Mouse (Mus musculus): ENCODE results near the gene Duoxa2. TPM values are rescaled to one million over a fixed set of nuclear protein-coding genes. Genes with fewer than 3 reads are reported as not detected.
A peak's percentile ranks its signal among the peaks of the same experiment; 100 is the strongest.

Duoxa2 gene
- polyA plus RNA-seq, 1 experiment, result not detected

DNA sequence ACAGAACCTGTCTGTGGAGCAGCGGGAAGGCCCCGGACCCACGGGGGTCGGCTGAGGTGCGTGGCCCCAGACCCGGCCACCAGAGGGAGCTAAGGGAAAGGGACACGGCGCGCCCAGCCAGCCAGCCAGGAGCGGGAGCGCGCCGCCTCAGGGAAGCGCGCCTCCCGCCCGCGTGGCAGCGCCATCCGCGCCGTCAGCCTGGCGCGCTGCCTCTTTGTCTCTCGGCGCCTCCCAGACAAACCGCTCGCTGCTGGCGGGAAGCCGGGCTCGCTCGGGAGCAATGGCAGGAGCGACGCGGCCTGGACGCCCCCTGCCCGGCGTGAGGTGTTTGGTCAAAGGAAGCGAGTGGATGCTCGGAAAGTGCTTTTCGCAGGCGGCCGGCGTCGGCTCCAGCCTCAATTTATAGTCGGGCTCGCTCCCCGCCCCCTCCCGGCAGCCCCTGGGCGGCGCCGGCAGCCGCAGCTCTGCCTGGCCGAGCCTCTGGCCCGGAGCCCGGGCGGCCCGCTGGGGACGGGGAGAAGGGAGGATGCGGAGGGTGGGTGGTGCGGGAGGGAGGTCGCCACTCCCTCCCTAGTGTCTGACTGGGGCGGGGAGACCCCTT is 49.9 kb downstream of the Duoxa2 start:
- Histone ChIP-seq H3K4me1 (ENCODE audit: control insufficient read depth, insufficient read depth, low read length) (peaks cover 3% of the 10 kb centered on the region; the same call in 1 of the 2 replicates), H3K27ac (ENCODE audit: insufficient read depth, low read length) (peak overlapping the region; percentile 97), H3K4me3 (ENCODE audit: insufficient read depth, low read length) (peak overlapping the region; percentile 52)
- TF ChIP-seq CTCF (IDR thresholded peaks at IDR 0.05; ENCODE audit: borderline replicate concordance, insufficient read depth, low read length), result peak; percentile 54
- peak; percentile 89 for TF ChIP-seq POLR2A (IDR thresholded peaks at IDR 0.05; ENCODE audit: low read depth, low read length)

DNA sequence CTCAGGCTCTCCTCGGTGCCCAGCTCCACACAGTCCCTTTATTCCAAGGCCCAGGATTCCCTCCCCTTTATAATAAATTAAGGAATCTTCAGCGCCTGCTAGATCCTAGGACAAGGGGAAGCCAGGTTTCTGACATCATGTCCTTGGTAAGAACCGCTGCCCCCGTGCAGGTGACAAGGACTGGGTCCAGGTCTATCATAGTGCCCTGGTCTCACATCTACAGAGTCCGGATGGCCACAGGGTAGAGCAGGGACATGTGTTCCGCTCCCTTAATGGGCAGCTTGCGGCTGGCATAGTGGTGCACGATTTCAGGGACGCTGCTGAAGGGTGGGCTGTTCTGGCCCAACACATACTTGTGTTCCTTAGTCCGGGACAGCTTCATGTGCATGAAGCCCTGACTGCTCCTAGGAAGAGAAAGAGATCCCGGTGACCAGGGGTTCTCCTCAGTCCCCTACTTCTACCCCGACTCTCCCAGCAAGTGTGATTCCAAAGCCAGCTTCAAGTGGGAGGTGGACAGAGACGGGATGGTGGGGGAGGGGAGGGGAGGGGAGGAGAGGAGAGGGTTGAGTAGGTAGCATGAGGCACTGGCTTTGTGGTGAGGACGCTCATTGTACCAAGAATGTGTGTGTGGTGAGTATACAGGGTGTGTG is 50.6 kb downstream of the Duoxa2 start:
- TF ChIP-seq POLR2A (IDR thresholded peaks at IDR 0.05; ENCODE audit: low read depth, low read length), result 0 out of 2 replicates have a peak, but pooled peaks have one; percentile 11
- no peak for TF ChIP-seq CTCF (IDR thresholded peaks at IDR 0.05; ENCODE audit: borderline replicate concordance, insufficient read depth, low read length)
- peak overlapping the region; percentile 20 for H3K4me3 ChIP-seq (ENCODE audit: insufficient read depth, low read length)
- H3K27ac ChIP-seq (ENCODE audit: insufficient read depth, low read length), result peak overlapping the region; percentile 12; the same call in 1 of the 2 replicates
- peaks cover 3% of the 10 kb centered on the region; the same call in 1 of the 2 replicates for H3K4me1 ChIP-seq (ENCODE audit: control insufficient read depth, insufficient read depth, low read length)

DNA sequence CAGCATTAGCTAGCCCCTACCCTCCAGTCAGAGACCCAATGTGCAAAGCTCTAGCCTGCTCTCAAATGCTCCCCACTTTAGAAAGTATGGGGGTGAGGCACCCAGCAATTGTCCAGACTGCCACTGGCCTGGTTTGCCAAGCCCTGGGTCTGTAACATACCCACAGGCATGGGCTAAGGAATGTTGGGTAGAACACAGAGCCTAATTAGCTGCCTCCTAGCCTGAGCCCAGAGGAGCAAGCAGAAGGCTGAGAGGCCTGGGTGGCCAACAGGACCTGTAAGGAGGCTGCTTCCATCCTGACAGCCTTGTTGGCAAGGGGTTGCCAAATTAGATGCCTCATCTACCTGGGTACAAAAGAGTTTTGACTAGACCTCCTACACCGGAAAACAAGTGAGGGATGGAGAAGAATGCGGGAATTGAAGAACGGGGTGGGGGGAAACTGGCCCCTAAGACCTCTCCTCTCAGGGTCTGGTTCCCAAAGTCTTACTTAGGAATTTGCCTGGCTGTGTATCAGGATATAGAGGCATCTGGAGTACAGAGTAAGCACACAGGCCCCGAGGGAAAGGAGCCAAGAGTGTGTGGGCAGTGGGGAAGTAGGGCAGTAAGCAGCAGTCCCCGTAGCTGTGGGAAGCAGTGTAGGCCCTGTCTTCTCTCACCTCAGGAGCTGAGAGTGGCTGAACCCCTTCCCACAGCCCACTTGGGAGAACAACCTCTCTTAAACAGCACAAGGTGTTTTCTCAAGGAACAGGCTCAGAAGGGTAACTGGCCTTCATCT is 52.6 kb downstream of the Duoxa2 start:
- Histone ChIP-seq H3K27ac (ENCODE audit: insufficient read depth, low read length) (peak overlapping the region; percentile 48), H3K4me3 (ENCODE audit: insufficient read depth, low read length) (no peak overlapping the region)
- no peak for TF ChIP-seq CTCF (IDR thresholded peaks at IDR 0.05; ENCODE audit: borderline replicate concordance, insufficient read depth, low read length)
- TF ChIP-seq POLR2A (IDR thresholded peaks at IDR 0.05; ENCODE audit: low read depth, low read length), result no peak

DNA sequence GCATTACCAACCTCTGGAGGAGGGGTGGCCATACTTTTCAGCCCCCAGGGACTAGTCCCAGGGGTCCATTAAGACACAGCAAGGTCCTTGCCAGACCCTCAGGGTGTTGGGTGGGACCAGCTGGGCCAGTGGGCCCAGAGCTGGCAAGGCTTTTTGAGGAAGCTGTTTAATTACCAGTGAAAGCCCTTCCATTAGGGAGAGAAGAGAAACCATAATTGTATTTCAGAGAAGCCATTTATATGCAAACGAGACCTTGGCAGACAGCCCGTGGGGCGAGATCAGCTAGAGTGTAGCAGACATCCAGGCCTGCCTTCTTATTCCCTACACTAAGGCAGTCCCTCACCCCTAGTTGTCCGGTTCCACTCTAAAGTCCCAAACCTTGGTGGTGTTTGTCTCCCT is 53.2 kb downstream of the Duoxa2 start:
- TF ChIP-seq CTCF (IDR thresholded peaks at IDR 0.05; ENCODE audit: borderline replicate concordance, insufficient read depth, low read length) (no peak), POLR2A (IDR thresholded peaks at IDR 0.05; ENCODE audit: low read depth, low read length) (no peak)
- H3K4me3 ChIP-seq (ENCODE audit: insufficient read depth, low read length), result no peak overlapping the region
- peaks cover 3% of the 10 kb centered on the region; the same call in 1 of the 2 replicates for H3K4me1 ChIP-seq (ENCODE audit: control insufficient read depth, insufficient read depth, low read length)
- peak overlapping the region; percentile 48 for H3K27ac ChIP-seq (ENCODE audit: insufficient read depth, low read length)

More for the DNA sequence above, 52.6 kb downstream of the Duoxa2 start:
- peaks cover 3% of the 10 kb centered on the region; the same call in 1 of the 2 replicates for H3K4me1 ChIP-seq (ENCODE audit: control insufficient read depth, insufficient read depth, low read length)

Other genes starting within 250 kb of the Duoxa2 start
- gene Spg11, start 180.5 kb upstream of the Duoxa2 start, polyA plus RNA-seq (2011; ENCODE audit: insufficient read length, low read depth, missing spikeins), result 21.0 and 21.7 TPM in 2 replicates
- gene B2m, start 151.2 kb upstream of the Duoxa2 start, polyA plus RNA-seq (2011; ENCODE audit: insufficient read length, low read depth, missing spikeins), result 1,628 and 1,672 TPM in 2 replicates
- 0.37 and 0.68 TPM in 2 replicates for gene Trim69, start 138.2 kb upstream of the Duoxa2 start, polyA plus RNA-seq (2011; ENCODE audit: insufficient read length, low read depth, missing spikeins)
- not detected in 2 replicates for gene Patl2, start 112.7 kb upstream of the Duoxa2 start, polyA plus RNA-seq (2011; ENCODE audit: insufficient read length, low read depth, missing spikeins)
- not detected in 2 replicates for gene Terb2, start 112.6 kb upstream of the Duoxa2 start, polyA plus RNA-seq (2011; ENCODE audit: insufficient read length, low read depth, missing spikeins)
- gene Sord, start 64.2 kb upstream of the Duoxa2 start, polyA plus RNA-seq (2011; ENCODE audit: insufficient read length, low read depth, missing spikeins), result 10.0 and 17.9 TPM in 2 replicates
- not detected in 2 replicates for gene Duox2, start 451 bp upstream of the Duoxa2 start, polyA plus RNA-seq (2011; ENCODE audit: insufficient read length, low read depth, missing spikeins)
- gene Duoxa1, start 14.8 kb downstream of the Duoxa2 start, polyA plus RNA-seq (2011; ENCODE audit: insufficient read length, low read depth, missing spikeins), result 0.48 and 0.58 TPM in 2 replicates
- gene Duox1, start 16.8 kb downstream of the Duoxa2 start, polyA plus RNA-seq (2011; ENCODE audit: insufficient read length, low read depth, missing spikeins), result not detected in 2 replicates
- 10.6 and 12.3 TPM in 2 replicates for gene Shf, start 70.3 kb downstream of the Duoxa2 start, polyA plus RNA-seq (2011; ENCODE audit: insufficient read length, low read depth, missing spikeins)
- not detected in 2 replicates for gene Slc28a2, start 127.6 kb downstream of the Duoxa2 start, polyA plus RNA-seq (2011; ENCODE audit: insufficient read length, low read depth, missing spikeins)
- not detected in 2 replicates for gene Gm14085, start 186.0 kb downstream of the Duoxa2 start, polyA plus RNA-seq (2011; ENCODE audit: insufficient read length, low read depth, missing spikeins)